Mouse (Mus musculus) liver, embryonic 11.5 days (tissue): ENCODE measurements at regions not wholly inside any gene's neighbourhood (a gene's known extent, or its start where the extent isn't known, plus 50 kb on each side); places are given as distances from the start of the nearest gene placed in this dataset.

Experiments used
- ATAC-seq: fragments of 200-750 bp; cut with Nextera tagmentation; replicated peaks from 2 replicates; pipeline ENCODE4 v1.8.0; 2017; ENCODE audit warnings: moderate number of reproducible peaks, mild to moderate bottlenecking, moderate TSS enrichment, moderate library complexity; ENCODE audit not compliant: low FRiP score
- DNase-seq: peaks from one replicate; pipeline ENCODE4 v3.0.0-alpha.2; 2017; ENCODE audit warnings: low spot score
- H3K27ac ChIP-seq: fragments of 300-500 bp; sonication (generic); 2 replicates; pipeline ENCODE4 v1.5.1; 2014; ENCODE audit warnings: mild to moderate bottlenecking, low read depth, low read length, control low read depth
- H3K27me3 ChIP-seq: fragments of 300-500 bp; sonication (generic); replicated peaks from 2 replicates; pipeline ENCODE4 v1.6.1; 2014; ENCODE audit warnings: low read length, mixed read lengths; ENCODE audit not compliant: control insufficient read depth, insufficient read depth
- H3K36me3 ChIP-seq: fragments of 300-500 bp; sonication (generic); 2 replicates; pipeline ENCODE4 v1.6.1; 2014; ENCODE audit warnings: mild to moderate bottlenecking, low read length, moderate library complexity, mixed read lengths; ENCODE audit not compliant: control insufficient read depth, insufficient read depth
- H3K4me1 ChIP-seq: fragments of 300-500 bp; sonication (generic); replicated peaks from 2 replicates; pipeline ENCODE4 v1.6.1; 2014; ENCODE audit warnings: low read length, mixed read lengths; ENCODE audit not compliant: control insufficient read depth, insufficient read depth
- H3K4me2 ChIP-seq: fragments of 300-500 bp; sonication (generic); 2 replicates; pipeline ENCODE4 v1.6.1; 2014; ENCODE audit warnings: mild to moderate bottlenecking, control low read depth, moderate library complexity
- H3K4me3 ChIP-seq: fragments of 300-500 bp; sonication (generic); 2 replicates; pipeline ENCODE4 v1.5.1; 2014; ENCODE audit warnings: low read depth, low read length, control low read depth
- H3K9ac ChIP-seq: fragments of 300-500 bp; sonication (generic); 2 replicates; pipeline ENCODE4 v1.6.1; 2014; ENCODE audit warnings: low read depth, low read length, control low read depth
- H3K9me3 ChIP-seq: fragments of 300-500 bp; sonication (generic); 2 replicates; pipeline ENCODE4 v1.6.1; 2016; ENCODE audit warnings: low read length, inconsistent platforms, mixed read lengths; ENCODE audit not compliant: control insufficient read depth
- WGBS: fragments of 180-500 bp; shearing (Covaris S2); extraction: QIAGEN DNeasy Blood & Tissue Kit; methylation state at CpG from one replicate; pipeline ENCODE4 v1.1.7; 2014; 5-methylcytosine and 5-hydroxymethylcytosine counted together

GRCm38 (mm10) chr13:110882661-110883172 is 372.1 kb upstream of the Actbl2 start:
- Histone ChIP-seq H3K4me1 (no peaks in the 10 kb centered on the region), H3K4me2 (no peak overlapping the region), H3K27me3 (no peaks in the 10 kb centered on the region), H3K9me3 (no peaks in the 10 kb centered on the region), H3K36me3 (no peaks in the 10 kb centered on the region), H3K9ac (no peak overlapping the region), H3K4me3 (no peak overlapping the region), H3K27ac (no peak overlapping the region)
- DNase-seq (no peak), ATAC-seq (no peak)
- WGBS = 79% methylated on average over 10 of the region's 10 CpGs

GRCm38 (mm10) chr13:110893909-110894308 is 360.9 kb upstream of the Actbl2 start:
- Histone ChIP-seq H3K27me3 (no peaks in the 10 kb centered on the region), H3K4me1 (no peaks in the 10 kb centered on the region), H3K9me3 (no peaks in the 10 kb centered on the region), H3K9ac (no peak overlapping the region), H3K27ac (no peak overlapping the region), H3K4me2 (no peak overlapping the region), H3K36me3 (no peaks in the 10 kb centered on the region), H3K4me3 (no peak overlapping the region)
- 66% methylated on average over 6 of the region's 6 CpGs for WGBS
- no peak for DNase-seq
- ATAC-seq = no peak

- H3K27me3 ChIP-seq = no peaks in the 10 kb centered on the region
- no peak for DNase-seq
- H3K4me3 ChIP-seq = no peak overlapping the region
- H3K9ac ChIP-seq = no peak overlapping the region
- H3K4me2 ChIP-seq = no peak overlapping the region
- no peaks in the 10 kb centered on the region for H3K4me1 ChIP-seq
- H3K9me3 ChIP-seq = no peaks in the 10 kb centered on the region
- ATAC-seq = no peak
- WGBS = 75% methylated on average over 6 of the region's 6 CpGs
- no peak overlapping the region for H3K27ac ChIP-seq
- no peaks in the 10 kb centered on the region for H3K36me3 ChIP-seq
These were observed 359.5 kb upstream of the Actbl2 start for GRCm38 (mm10) chr13:110895349-110895748.

GRCm38 (mm10) chr13:110895900-110896299 is 358.9 kb upstream of the Actbl2 start:
- Histone ChIP-seq H3K36me3 (no peaks in the 10 kb centered on the region), H3K27ac (no peak overlapping the region), H3K4me3 (no peak overlapping the region), H3K9me3 (no peaks in the 10 kb centered on the region), H3K4me1 (no peaks in the 10 kb centered on the region), H3K27me3 (no peaks in the 10 kb centered on the region), H3K9ac (no peak overlapping the region), H3K4me2 (no peak overlapping the region)
- 57% methylated on average over 8 of the region's 8 CpGs for whole genome bisulfite sequencing
- DNase-seq (no peak), ATAC-seq (no peak)

GRCm38 (mm10) chr13:110897621-110898020 is 357.2 kb upstream of the Actbl2 start:
- ATAC-seq (no peak), DNase-seq (no peak)
- Histone ChIP-seq H3K27me3 (no peaks in the 10 kb centered on the region), H3K9me3 (no peaks in the 10 kb centered on the region), H3K9ac (no peak overlapping the region), H3K4me1 (no peaks in the 10 kb centered on the region), H3K4me3 (no peak overlapping the region), H3K27ac (no peak overlapping the region), H3K4me2 (no peak overlapping the region), H3K36me3 (no peaks in the 10 kb centered on the region)
- 71% methylated on average over 4 of the region's 4 CpGs for whole genome bisulfite sequencing

- 0 out of 2 replicates have a peak, but pooled peaks have one; percentile 41 for ATAC-seq
- DNase-seq = no peak
These were observed 351.7 kb upstream of the Actbl2 start for GRCm38 (mm10) chr13:110902994-110903644.

GRCm38 (mm10) chr13:110907319-110907955 is 347.4 kb upstream of the Actbl2 start:
- Histone ChIP-seq H3K4me1 (no peaks in the 10 kb centered on the region), H3K27me3 (no peaks in the 10 kb centered on the region), H3K9ac (no peak overlapping the region), H3K9me3 (no peaks in the 10 kb centered on the region), H3K4me2 (no peak overlapping the region), H3K27ac (no peak overlapping the region), H3K4me3 (no peak overlapping the region), H3K36me3 (no peaks in the 10 kb centered on the region)
- DNase-seq = no peak
- no peak for ATAC-seq
- 43% methylated on average over 6 of the region's 6 CpGs for WGBS

More at GRCm38 (mm10) chr13:110902994-110903644, 351.7 kb upstream of the Actbl2 start:
- Histone ChIP-seq H3K4me3 (no peak overlapping the region), H3K9me3 (no peaks in the 10 kb centered on the region), H3K27me3 (no peaks in the 10 kb centered on the region), H3K9ac (no peak overlapping the region), H3K36me3 (no peaks in the 10 kb centered on the region), H3K27ac (0 out of 2 replicates have a peak overlapping the region, but pooled peaks have one; percentile 17), H3K4me1 (no peaks in the 10 kb centered on the region), H3K4me2 (no peak overlapping the region)
- 33% methylated on average over 7 of the region's 7 CpGs for WGBS

GRCm38 (mm10) chr13:110911866-110912265 is 342.9 kb upstream of the Actbl2 start:
- ATAC-seq = no peak

GRCm38 (mm10) chr13:110913177-110913576 is 341.6 kb upstream of the Actbl2 start:
- Histone ChIP-seq H3K9me3 (no peaks in the 10 kb centered on the region), H3K36me3 (no peaks in the 10 kb centered on the region), H3K27ac (no peak overlapping the region), H3K27me3 (no peaks in the 10 kb centered on the region), H3K9ac (no peak overlapping the region), H3K4me1 (no peaks in the 10 kb centered on the region), H3K4me3 (no peak overlapping the region), H3K4me2 (no peak overlapping the region)
- 72% methylated on average over 4 of the region's 4 CpGs for WGBS
- DNase-seq (no peak), ATAC-seq (no peak)

More at GRCm38 (mm10) chr13:110911866-110912265, 342.9 kb upstream of the Actbl2 start:
- Histone ChIP-seq H3K4me2 (no peak overlapping the region), H3K4me3 (no peak overlapping the region), H3K4me1 (no peaks in the 10 kb centered on the region), H3K27ac (no peak overlapping the region), H3K36me3 (no peaks in the 10 kb centered on the region), H3K9me3 (no peaks in the 10 kb centered on the region), H3K27me3 (no peaks in the 10 kb centered on the region), H3K9ac (no peak overlapping the region)
- 83% methylated on average over 7 of the region's 7 CpGs for WGBS
- no peak for DNase-seq
